Mouse (Mus musculus): ENCODE results near the gene Gm5662. TPM values are rescaled to one million over a fixed set of nuclear protein-coding genes. Genes with fewer than 3 reads are reported as not detected.
"Not testable (repeated sequence)": the region's sequence is repeated elsewhere in the genome, so short reads cannot be mapped to it uniquely, and the experiment has no call there.

The Gm5662 gene
- polyA plus RNA-seq (2014; fragmentation: Nextera tagmentation; extraction: Ambion mirVana): not detected in 2 replicates

GRCm38 (mm10) chr12:88274400-88274799 lies at the start of gene Gm5662:
Gene Gm5662, minus strand, starts transcription at chr12:88274500.
- not testable (repeated sequence) for H3K27ac ChIP-seq (ENCODE audit: low read depth, low read length); H3K9ac ChIP-seq (ENCODE audit: low read length); H3K4me3 ChIP-seq (ENCODE audit: low read depth, low read length); H3K4me2 ChIP-seq; H3K36me3 ChIP-seq (ENCODE audit: control insufficient read depth, insufficient read depth, low read length); H3K9me3 ChIP-seq (ENCODE audit: control insufficient read depth, low read length); H3K27me3 ChIP-seq (ENCODE audit: control insufficient read depth, insufficient read depth, low read length); H3K4me1 ChIP-seq (ENCODE audit: control insufficient read depth, insufficient read depth, low read length); ATAC-seq (ENCODE audit: low FRiP score); DNase-seq (ENCODE audit: low spot score, missing footprints)
- WGBS: 86% methylated on average over 5 of the region's 5 CpGs

GRCm38 (mm10) chr12:88323926-88324325 lies 49.6 kb upstream of the Gm5662 start, which contains the start of gene Gm5039:
Gene Gm5039, minus strand, starts transcription at chr12:88324026.
- not testable (repeated sequence) for H3K4me2 ChIP-seq; H3K4me3 ChIP-seq (ENCODE audit: low read depth, low read length); H3K9ac ChIP-seq (ENCODE audit: low read length); H3K4me1 ChIP-seq (ENCODE audit: control insufficient read depth, insufficient read depth, low read length); H3K27me3 ChIP-seq (ENCODE audit: control insufficient read depth, insufficient read depth, low read length); H3K9me3 ChIP-seq (ENCODE audit: control insufficient read depth, low read length); H3K36me3 ChIP-seq (ENCODE audit: control insufficient read depth, insufficient read depth, low read length); DNase-seq (ENCODE audit: low spot score, missing footprints); ATAC-seq (ENCODE audit: low FRiP score); H3K27ac ChIP-seq (ENCODE audit: low read depth, low read length)
- WGBS: 88% methylated on average over 2 of the region's 2 CpGs

- 88% methylated on average over 3 of the region's 3 CpGs for WGBS
Measured at GRCm38 (mm10) chr12:88314556-88314955, 40.3 kb upstream of the Gm5662 start.

GRCm38 (mm10) chr12:88297171-88297570 lies 22.9 kb upstream of the Gm5662 start:
- not testable (repeated sequence) for H3K9me3 ChIP-seq (ENCODE audit: control insufficient read depth, low read length); H3K36me3 ChIP-seq (ENCODE audit: control insufficient read depth, insufficient read depth, low read length); H3K27ac ChIP-seq (ENCODE audit: low read depth, low read length); H3K27me3 ChIP-seq (ENCODE audit: control insufficient read depth, insufficient read depth, low read length); ATAC-seq (ENCODE audit: low FRiP score); DNase-seq (ENCODE audit: low spot score, missing footprints); H3K4me2 ChIP-seq; H3K4me1 ChIP-seq (ENCODE audit: control insufficient read depth, insufficient read depth, low read length); H3K9ac ChIP-seq (ENCODE audit: low read length); H3K4me3 ChIP-seq (ENCODE audit: low read depth, low read length)
- whole genome bisulfite sequencing: 69% methylated on average over 2 of the region's 2 CpGs

More at GRCm38 (mm10) chr12:88314556-88314955, 40.3 kb upstream of the Gm5662 start:
- H3K4me3 ChIP-seq (ENCODE audit: low read depth, low read length): no peak overlapping the region
- H3K4me1 ChIP-seq (ENCODE audit: control insufficient read depth, insufficient read depth, low read length): no peaks in the 10 kb centered on the region
- H3K36me3 ChIP-seq (ENCODE audit: control insufficient read depth, insufficient read depth, low read length): no peaks in the 10 kb centered on the region
- H3K27ac ChIP-seq (ENCODE audit: low read depth, low read length): no peak overlapping the region
- H3K27me3 ChIP-seq (ENCODE audit: control insufficient read depth, insufficient read depth, low read length): no peaks in the 10 kb centered on the region
- H3K9me3 ChIP-seq (ENCODE audit: control insufficient read depth, low read length): no peaks in the 10 kb centered on the region
- DNase-seq (ENCODE audit: low spot score, missing footprints) (no peak), ATAC-seq (ENCODE audit: low FRiP score) (no peak)
- no peak overlapping the region for H3K9ac ChIP-seq (ENCODE audit: low read length)
- no peak overlapping the region for H3K4me2 ChIP-seq

- H3K27me3 ChIP-seq (ENCODE audit: control insufficient read depth, insufficient read depth, low read length); H3K4me1 ChIP-seq (ENCODE audit: control insufficient read depth, insufficient read depth, low read length): not testable (repeated sequence)
- WGBS: 75% methylated on average over 4 of the region's 4 CpGs
Measured at GRCm38 (mm10) chr12:88293082-88293481, 18.8 kb upstream of the Gm5662 start.

GRCm38 (mm10) chr12:88285224-88285623 lies 10.9 kb upstream of the Gm5662 start:
- peak; percentile 58; the same call in 1 of the 2 replicates for ATAC-seq (ENCODE audit: low FRiP score)
- H3K9ac ChIP-seq (ENCODE audit: low read length); H3K4me2 ChIP-seq; H3K27me3 ChIP-seq (ENCODE audit: control insufficient read depth, insufficient read depth, low read length); DNase-seq (ENCODE audit: low spot score, missing footprints); H3K36me3 ChIP-seq (ENCODE audit: control insufficient read depth, insufficient read depth, low read length); H3K27ac ChIP-seq (ENCODE audit: low read depth, low read length); H3K4me1 ChIP-seq (ENCODE audit: control insufficient read depth, insufficient read depth, low read length); H3K9me3 ChIP-seq (ENCODE audit: control insufficient read depth, low read length); H3K4me3 ChIP-seq (ENCODE audit: low read depth, low read length): not testable (repeated sequence)
- 83% methylated on average over 4 of the region's 5 CpGs for WGBS

More at GRCm38 (mm10) chr12:88293082-88293481, 18.8 kb upstream of the Gm5662 start:
- H3K4me2 ChIP-seq; H3K9me3 ChIP-seq (ENCODE audit: control insufficient read depth, low read length); ATAC-seq (ENCODE audit: low FRiP score); H3K9ac ChIP-seq (ENCODE audit: low read length); H3K36me3 ChIP-seq (ENCODE audit: control insufficient read depth, insufficient read depth, low read length); DNase-seq (ENCODE audit: low spot score, missing footprints); H3K27ac ChIP-seq (ENCODE audit: low read depth, low read length); H3K4me3 ChIP-seq (ENCODE audit: low read depth, low read length): not testable (repeated sequence)

GRCm38 (mm10) chr12:88257241-88257640 lies 17.1 kb downstream of the Gm5662 start:
- H3K27me3 ChIP-seq (ENCODE audit: control insufficient read depth, insufficient read depth, low read length): no peaks in the 10 kb centered on the region
- ATAC-seq (ENCODE audit: low FRiP score) (no peak), DNase-seq (ENCODE audit: low spot score, missing footprints) (no peak)
- WGBS: 61% methylated on average over 1 of the region's 1 CpGs
- H3K36me3 ChIP-seq (ENCODE audit: control insufficient read depth, insufficient read depth, low read length): no peaks in the 10 kb centered on the region
- no peak overlapping the region for H3K4me2 ChIP-seq
- H3K4me1 ChIP-seq (ENCODE audit: control insufficient read depth, insufficient read depth, low read length): no peaks in the 10 kb centered on the region
- H3K9me3 ChIP-seq (ENCODE audit: control insufficient read depth, low read length): peaks cover 3% of the 10 kb centered on the region; the same call in 1 of the 2 replicates
- H3K27ac ChIP-seq (ENCODE audit: low read depth, low read length): no peak overlapping the region
- no peak overlapping the region for H3K9ac ChIP-seq (ENCODE audit: low read length)
- H3K4me3 ChIP-seq (ENCODE audit: low read depth, low read length): no peak overlapping the region

GRCm38 (mm10) chr12:88255917-88256316 lies 18.4 kb downstream of the Gm5662 start:
- H3K4me2 ChIP-seq; H3K4me3 ChIP-seq (ENCODE audit: low read depth, low read length); DNase-seq (ENCODE audit: low spot score, missing footprints); ATAC-seq (ENCODE audit: low FRiP score); H3K4me1 ChIP-seq (ENCODE audit: control insufficient read depth, insufficient read depth, low read length); H3K36me3 ChIP-seq (ENCODE audit: control insufficient read depth, insufficient read depth, low read length); H3K9me3 ChIP-seq (ENCODE audit: control insufficient read depth, low read length); H3K9ac ChIP-seq (ENCODE audit: low read length); H3K27me3 ChIP-seq (ENCODE audit: control insufficient read depth, insufficient read depth, low read length); H3K27ac ChIP-seq (ENCODE audit: low read depth, low read length): not testable (repeated sequence)
- 61% methylated on average over 2 of the region's 2 CpGs for WGBS

- ATAC-seq (ENCODE audit: low FRiP score); H3K4me2 ChIP-seq; DNase-seq (ENCODE audit: low spot score, missing footprints); H3K36me3 ChIP-seq (ENCODE audit: control insufficient read depth, insufficient read depth, low read length); H3K9me3 ChIP-seq (ENCODE audit: control insufficient read depth, low read length); H3K4me3 ChIP-seq (ENCODE audit: low read depth, low read length); H3K27me3 ChIP-seq (ENCODE audit: control insufficient read depth, insufficient read depth, low read length); H3K4me1 ChIP-seq (ENCODE audit: control insufficient read depth, insufficient read depth, low read length); H3K27ac ChIP-seq (ENCODE audit: low read depth, low read length); H3K9ac ChIP-seq (ENCODE audit: low read length): not testable (repeated sequence)
- WGBS: 90% methylated on average over 1 of the region's 2 CpGs
Measured at GRCm38 (mm10) chr12:88250000-88250399, 24.3 kb downstream of the Gm5662 start, which contains the start of gene Gm8332. Gene Gm8332, minus strand, starts transcription at chr12:88250100.
